Mouse (Mus musculus): ENCODE measurements around the gene Tshz2.

The Tshz2 gene

DNA sequence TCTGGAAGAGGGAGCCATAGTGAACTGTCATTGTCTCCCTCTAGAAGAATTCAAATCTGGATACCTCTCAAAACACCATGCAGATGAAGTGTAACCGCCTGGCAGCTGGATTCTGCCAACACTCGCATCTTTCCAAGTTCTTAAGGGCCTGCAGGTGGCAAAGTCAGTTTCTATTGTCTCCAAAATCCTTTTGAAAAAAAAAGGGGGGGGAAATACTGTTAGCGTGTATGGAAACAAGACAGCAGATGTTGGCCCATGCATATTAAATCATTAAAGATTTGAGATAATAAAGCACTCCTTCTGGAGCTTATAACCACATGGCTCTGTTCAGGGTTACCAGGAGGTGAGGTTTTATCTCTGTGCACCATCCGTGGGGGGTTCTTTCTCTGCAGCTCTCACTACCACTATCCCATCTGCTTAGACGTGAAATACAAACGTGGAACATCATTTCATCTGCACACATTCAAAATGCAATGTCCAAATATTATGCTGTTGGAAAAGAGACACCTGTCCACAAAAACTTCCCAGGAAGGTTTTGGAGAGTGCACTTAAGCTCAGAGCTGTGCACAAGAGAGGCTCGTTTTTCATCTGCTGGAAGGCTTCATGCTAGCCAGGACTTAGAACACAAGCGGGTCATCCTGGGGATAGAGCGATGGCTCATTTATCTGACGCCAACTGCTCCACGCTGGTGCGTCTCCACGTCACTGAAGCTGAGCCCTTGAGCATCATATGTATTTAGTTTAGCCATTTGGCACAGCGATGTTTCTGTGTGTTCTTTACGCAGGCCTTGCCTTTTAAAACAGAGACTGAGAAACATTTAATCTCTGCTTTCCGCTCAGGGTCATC, 307.7 kb downstream of the Tshz2 start:
- DNase-seq (ENCODE audit: low spot score): no peak

DNA sequence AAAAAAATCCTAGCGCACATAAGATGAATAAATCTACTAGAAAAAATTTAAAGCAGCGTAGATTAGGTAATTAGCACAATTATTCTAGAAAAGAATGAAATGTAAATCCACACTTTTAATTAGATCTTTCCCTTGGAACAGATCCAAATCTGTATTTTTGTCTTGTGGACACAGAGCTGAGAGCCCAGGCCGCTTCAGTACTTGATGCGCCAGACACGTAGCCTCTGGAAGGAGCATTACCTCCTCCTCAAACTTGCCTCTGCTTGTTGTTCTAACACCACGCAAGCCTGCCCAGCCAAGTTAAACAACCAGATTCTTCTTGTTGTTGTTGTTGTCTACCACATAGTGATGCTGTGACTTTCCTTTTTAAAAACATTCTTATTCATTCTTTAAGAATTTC, 310.9 kb downstream of the Tshz2 start:
- DNase-seq (ENCODE audit: low spot score): no peak

DNA sequence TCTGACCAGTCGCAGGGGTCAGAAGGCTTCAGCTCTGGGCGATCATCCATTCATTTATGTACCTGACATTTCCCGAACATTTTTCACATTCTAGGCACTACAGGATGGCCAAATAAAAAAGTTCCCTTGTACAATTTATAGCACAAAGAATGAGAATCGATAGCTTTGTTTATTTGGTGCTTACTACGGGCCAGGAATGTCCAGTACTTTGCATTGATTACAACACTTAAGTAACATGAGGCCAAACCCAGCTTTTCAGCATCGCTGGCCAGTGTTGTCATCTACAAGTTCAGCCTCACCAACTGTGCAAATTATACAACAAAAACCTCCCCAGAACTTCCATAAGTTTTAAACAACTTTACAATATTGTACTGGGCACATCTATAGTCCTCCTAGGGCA, 315.3 kb downstream of the Tshz2 start:
- no peak for DNase-seq (ENCODE audit: low spot score)

DNA sequence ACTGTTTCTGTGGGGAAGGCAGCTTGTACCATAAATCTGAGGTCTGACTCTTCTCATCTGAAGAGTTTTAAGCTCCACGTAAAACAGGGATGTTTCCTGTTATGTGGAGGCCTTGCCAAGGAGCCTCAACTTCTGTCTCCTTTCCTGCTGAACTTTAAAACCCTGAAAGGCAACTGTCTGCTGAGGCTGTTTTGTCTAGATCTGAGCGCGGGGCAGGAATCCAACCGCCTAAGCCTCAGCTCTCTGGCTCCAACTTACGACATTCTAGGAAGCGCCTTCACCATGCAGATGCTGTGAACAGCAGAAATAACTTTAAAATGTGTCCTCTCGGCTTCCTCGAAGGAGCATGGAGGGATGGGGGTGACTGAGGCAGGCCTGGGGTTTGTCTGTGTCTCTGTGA, 318.2 kb downstream of the Tshz2 start:
- DNase-seq (ENCODE audit: low spot score): no peak

DNA sequence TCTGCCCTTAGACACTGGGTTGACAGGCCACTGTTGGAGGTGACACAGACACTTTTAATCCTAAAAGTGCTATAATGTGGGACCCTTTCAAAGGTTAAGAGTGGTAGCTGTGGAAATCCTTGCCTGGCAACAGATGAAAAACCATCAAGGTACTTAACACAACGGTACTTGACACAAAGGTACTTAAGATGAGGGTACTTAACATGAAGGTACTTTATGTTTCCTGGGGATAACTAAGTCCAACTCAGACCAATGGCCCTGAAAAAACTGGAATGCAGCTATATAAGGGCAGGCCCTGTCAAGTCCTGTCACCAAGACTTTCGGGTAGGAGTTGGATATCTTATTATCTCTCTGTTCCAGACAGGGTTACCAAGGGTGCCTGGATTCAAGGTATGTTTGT, 320.2 kb downstream of the Tshz2 start:
- DNase-seq (ENCODE audit: low spot score): no peak

DNA sequence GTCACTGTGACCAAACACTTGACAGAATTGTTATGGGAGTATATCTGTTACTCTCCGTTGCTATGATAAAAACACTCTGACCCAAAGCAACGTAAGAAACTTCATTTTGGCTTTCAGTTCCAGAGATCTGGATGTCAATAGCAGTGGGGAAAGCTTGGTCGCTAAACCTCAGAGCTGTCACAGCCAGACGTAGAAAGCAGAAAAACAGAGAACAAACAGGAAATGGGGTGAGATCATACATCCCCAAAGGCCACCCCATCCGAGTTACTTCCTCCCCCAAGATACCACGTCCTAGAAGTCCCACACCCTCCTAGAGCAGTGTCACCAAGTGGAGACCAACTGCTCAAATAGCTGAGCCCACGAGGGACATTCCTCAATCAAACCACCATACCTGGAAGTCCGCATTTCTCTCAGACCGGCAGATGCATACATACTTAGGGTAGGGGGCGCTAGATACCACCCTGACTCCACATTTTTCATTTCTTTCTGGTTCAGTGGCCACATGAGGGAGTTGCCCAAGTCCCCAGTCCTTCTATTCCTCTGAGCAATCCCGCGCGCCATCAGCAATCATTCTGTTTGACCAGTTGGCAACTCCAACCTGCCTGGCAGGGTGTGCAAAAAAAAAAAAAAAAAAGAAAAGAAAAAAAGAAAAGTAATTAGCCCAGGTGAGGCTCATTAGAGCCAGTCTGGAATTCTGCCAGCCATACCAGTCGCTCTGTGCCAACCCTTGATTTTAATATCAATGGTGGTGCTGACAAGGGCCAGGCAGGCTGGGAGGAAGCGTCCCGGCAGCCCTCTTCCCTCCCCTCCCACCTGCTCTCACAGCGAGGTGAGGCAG, 326.1 kb downstream of the Tshz2 start:
- DNase-seq (ENCODE audit: low spot score): peak; percentile 59

DNA sequence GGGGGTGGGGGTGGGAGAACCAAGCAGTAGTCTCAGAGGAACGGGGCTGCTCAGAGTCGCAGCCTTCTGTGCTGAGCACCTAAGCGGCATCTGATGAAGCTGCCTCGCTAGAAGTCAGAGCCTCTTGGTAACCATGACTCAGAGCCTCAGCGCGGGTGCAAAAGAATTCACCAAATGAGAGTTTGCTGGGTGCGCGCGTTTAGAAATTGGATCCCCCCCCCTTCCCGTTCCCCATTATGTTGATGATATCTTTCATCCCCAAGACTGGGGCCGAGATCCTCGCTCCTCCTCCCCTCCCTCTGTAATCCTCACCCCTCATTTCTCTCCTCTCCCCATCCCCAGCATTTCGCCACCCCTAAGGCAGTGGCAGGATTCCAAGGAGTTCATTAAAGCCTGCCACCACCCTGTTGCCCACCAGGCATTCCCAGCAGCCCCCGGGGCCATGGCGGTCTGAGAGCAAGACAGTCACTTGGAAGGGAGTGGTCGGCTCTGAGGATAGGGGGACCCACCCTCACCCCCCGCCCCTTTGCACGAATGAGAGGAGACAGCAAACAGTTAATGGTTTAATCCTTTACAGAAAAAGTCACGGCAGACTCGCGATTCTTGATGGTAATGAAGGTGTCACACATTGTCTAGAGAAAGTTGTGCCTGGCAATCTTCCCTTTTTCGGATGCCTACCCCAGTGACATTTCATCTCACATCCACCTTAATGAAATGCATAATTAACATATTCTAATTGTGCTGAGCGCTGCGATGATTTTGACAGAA, 328.8 kb downstream of the Tshz2 start:
- peak; percentile 41 for DNase-seq (ENCODE audit: low spot score)

DNA sequence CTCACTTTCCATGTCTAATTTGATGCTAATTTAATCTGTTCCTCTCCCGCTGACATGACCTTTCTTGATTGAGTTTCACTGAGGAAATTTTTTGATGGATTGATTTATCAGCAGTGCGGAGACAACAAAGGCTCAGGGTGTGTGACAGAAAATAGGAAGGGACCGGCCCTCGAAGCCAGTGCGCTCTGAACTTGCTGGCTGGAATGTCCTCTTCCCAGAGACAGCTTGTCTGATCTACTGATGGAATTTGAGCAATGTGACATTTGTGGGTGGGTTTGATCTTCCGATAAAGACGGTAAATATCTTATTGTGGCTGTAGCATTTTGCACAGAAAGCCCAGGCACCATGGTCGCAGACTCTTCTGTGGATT, 329.4 kb downstream of the Tshz2 start:
- peak; percentile 36 for DNase-seq (ENCODE audit: low spot score)

DNA sequence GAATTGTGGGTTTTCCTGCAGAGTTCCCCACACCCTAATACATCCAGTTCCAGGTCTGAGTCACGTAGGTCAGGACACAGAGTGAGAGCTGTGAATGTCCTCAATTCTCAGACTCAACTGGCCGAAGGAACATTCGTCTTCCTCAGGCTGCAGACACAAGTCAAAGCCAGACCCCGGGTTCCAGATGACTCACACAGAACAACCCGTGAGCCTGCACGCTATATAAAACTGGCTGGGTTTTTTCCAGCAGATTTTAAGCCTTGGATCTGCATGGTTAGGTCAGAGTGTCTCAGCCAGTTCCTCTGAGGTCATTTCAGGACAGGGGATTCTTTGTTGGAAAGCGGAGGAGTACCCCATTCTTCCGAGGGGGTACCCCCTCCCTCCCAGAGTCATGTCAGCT, 330.0 kb downstream of the Tshz2 start:
- no peak for DNase-seq (ENCODE audit: low spot score)

DNA sequence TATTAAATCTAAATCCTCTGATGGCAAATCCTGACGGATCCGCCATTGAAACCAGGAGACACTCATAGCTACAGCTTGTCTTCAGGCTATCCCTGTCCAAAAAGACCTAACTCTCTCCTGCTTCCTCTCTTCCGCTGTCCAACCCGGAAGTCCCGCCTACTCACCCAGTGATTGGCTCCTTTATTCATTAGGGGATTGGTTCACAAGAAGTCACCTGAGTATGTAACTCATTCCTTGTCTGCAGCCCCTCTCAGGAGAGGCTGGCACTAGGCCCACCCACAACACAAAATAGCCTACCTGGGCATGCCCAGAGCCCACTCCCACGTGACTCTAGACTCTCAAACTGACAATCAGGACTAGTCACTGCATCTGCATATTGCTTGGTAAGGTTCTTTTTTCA, 337.7 kb downstream of the Tshz2 start:
- DNase-seq (ENCODE audit: low spot score): no peak

DNA sequence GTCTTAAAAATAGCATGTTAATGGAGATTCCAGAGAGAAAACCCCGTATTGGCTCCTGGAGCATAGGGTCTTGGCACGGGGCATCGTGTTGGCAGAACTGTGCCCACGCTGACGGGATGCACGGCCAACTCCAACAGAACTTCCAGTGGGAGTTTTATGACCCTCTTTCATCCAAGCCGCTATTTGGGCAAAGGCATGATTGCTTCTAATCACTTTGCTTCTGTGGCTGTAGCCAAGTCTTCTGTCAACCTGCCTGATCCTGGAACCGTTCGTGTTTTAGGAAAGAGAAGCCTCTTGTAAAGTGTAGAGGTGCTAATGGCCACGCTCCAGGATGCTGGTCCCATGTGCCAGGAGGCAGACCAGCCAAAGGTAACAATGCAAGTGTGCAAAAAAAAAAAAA, 350.1 kb downstream of the Tshz2 start:
- no peak for DNase-seq (ENCODE audit: low spot score)

DNA sequence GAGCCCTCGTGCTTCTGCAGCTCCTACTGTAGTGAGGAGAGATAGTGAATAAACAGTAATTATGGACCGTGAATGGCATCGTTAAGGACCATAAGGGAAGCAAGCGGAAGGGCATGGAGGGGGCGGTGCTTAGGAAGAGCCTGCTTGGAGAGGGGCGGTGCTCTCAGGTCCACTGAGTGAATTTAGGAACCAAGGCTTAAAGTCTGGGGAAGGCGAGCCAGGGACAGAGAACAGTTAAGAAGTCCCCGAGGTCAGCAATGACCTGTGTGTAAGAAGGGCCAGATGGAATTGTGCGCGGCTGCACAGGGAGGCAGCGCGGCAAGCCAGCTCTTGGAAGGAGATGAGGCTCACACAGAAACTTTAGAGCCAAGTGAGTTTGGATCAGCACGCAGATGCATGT, 354.4 kb downstream of the Tshz2 start:
- no peak for DNase-seq (ENCODE audit: low spot score)

DNA sequence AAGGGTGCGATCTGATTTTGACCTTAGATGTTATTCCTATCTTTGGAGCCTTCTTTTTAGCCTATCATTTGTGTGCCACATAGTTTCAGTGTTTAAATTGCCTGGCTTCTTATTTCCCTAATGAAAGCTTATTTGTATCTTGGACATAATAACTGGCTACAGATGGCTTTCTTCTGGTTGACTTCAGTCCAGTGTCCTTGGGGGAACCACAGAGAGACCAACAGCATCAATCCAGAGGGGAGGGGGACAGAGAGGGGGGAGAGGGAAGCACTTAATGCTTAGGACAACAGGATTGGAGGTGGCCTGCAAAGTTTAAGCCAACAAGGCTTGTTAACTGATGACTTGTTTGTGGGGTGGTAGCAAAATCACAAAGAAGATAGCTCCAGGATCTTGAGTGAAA, 356.4 kb downstream of the Tshz2 start:
- DNase-seq (ENCODE audit: low spot score): no peak

DNA sequence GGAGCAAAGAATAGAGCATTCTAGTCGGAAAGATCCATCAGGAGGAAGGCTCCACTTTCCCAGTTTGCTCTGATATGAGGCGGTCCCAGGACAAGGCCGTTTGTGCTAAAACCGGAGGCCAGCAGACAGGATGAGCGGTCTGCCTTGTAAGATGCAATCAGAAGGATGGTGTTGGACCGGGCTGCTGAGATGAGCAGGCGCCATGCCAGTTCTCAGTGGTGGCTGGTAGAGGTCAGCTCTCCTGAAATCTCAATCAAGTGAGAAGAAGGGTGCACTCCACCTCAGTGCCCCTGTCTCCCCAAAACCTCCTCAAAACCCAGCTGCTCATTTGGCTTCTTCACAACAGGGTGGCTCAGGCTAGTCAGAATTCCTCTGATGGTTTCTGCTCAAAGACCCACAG, 358.2 kb downstream of the Tshz2 start:
- DNase-seq (ENCODE audit: low spot score): no peak

DNA sequence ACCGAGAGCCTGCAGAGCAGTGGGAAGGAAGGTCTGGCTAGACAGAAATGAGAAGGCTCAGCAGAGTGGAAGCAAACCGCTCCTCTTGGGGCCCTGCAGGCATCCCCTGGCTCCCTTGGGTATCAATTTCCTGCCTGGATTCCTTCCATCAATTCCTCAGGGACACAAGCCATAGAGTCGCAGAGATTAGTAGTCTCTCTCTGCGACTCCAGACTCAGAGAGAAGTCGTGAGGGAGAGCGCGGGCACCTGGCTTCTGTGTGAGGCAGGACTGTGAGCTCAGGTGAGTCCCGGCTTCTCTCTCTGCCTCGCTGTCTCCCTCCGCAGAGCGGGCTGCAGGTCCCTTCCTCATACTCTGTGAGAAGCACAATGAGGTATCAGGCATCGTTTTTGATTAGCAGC, 363.2 kb downstream of the Tshz2 start:
- no peak for DNase-seq (ENCODE audit: low spot score)

DNA sequence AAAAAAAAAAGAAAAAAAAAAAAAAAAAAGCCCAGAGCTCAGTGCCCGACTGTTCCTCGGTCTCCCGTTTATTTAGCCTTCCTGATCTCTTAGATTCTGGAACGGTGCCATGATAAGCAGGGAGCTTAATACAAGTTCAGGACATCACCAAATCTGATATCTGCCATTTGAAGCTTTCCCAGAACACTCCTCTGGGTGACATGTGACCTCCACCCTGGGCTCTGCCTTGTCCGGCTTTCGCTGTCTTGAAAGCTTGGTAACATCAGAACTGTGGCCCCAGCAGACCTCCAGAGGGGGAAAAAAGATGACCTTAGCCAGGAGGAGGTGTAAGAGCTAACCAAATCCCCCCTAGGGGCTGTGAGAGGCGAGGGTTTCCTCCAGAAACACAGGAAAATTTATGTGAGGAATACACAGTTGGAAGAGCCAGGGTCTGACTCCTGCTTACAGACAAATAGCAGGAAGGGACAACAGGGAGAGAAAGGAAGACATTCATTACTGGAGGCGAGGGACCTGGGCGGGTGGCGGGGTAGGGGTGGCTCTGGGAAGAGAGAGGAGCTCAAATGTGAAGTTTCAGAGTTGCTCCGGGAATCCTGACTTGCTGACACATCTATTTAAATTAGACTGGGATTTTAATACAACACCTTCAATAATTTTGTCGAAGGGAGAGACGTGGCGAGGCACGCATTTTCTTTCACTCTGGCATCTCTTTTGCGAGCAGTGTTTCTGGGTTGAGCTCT, 363.9 kb downstream of the Tshz2 start:
- peak; percentile 18 for DNase-seq (ENCODE audit: low spot score)

DNA sequence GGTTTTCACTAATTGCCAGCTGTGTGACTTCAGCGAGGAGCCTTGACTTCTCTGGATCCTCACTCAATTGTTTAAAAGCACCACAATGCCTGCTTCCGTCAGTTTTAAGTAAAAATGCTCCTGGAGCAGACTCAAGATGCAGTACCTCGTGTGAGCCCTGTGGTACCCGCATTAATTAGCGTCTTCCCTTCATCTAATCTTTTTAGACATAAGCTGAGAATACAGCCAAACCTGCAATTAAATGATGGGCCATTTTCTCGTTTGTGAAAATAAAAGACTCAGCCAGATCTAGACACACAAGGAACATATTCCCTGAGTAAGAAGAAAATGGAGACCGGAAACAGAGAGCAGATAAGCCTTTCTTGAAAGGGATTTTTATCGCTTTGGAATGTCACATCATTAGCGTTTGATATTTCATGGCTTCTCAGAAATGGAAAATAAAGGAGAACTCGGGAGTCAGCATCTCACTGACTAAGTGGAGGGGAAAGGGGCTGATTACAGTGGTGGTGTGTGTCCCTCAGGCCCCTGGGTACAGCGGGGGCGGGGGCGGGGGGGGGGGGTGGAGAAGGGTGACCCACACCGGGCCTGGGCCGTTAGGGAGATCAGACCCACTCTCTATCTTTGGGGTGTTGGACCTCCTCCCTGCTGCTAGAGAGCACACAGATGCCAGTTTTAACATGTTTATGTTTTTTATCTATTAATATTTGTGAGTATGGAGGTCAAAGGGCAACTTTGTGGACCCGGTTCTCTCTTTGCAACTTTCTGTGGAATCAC, 364.6 kb downstream of the Tshz2 start:
- no peak for DNase-seq (ENCODE audit: low spot score)

DNA sequence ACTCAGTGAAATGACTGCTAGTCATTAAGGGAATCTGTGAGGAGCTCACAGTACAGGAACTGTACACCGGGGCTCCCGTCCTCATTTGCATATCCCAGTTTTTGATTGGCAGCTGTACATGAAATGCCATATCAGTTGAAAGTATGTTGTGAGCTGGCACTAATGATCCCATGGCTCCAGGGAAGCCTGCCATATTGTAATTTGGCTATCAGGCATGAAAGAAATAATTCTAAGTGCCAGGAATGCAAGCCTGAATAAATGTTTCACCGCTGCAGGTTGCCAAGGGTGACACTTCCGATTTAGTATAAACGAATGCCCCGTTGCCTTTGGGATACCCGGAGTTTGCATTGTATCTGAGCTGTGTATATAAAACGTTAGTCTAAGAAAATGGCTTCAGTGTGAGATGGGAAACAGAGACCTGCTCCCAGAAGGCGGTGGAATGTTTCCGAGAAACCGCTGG, 366.1 kb downstream of the Tshz2 start:
- no peak for DNase-seq (ENCODE audit: low spot score)

DNA sequence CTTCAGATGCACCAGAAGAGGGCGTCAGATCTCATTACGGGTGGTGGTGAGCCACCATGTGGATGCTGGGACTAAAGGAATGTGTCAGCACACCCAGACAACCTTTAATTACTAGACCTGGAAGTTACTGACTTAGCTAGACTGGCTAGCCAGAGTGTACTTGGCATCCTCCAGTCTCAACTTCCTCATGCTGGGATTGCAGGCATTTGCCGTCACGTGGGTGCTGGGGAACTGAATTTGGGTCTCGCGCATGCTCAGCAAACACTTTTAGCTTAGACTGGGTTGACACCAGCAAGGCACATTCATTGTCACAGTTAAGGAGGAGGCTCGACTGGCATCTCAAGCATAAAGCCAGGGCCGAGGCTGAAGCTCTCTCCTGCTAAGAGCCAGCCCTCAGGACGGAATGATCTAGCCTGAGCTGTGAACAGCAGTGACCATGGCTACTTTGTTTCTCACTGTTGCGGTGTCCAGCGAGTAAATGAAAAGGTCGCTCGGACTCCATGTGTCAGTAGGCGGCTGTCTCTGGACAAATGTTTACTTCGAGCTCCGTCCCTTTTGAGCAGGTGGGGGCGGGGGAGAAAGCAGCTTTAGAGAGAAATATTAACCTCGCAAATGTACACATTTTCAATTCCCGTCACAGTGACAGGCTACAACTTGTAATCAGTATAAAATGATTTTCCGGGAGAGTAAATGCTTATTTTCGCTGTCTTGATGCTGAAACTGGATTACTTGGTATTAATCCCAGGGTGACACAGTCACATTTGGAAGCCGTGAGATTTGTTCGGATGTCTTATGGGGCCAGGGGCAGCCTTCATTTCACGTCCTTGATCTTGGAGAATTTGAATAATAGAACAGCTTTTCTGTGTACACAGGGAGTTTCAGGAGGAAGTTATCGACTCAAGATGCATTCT, 370.0 kb downstream of the Tshz2 start:
- DNase-seq (ENCODE audit: low spot score): no peak

DNA sequence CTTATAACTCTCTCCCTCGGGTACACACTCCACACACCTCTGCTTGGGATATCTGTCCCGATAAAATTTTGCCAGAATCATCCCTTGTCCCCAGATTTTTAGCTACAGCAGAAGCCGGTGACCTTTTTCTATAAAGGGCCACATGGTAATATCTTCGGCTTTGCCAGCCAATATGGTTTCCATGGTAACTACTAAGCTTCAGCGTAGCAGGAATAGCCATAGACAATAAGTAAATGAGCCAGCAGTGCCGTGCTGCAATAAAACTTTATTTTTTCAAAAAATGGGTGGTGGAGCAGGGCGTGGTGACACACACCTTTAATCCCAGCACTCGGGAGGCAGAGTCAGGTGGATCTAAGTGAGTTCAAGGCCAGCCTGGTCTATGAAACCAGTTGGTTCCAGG, 370.9 kb downstream of the Tshz2 start:
- DNase-seq (ENCODE audit: low spot score): no peak
